Mouse (Mus musculus) bone marrow macrophage, adult 2 months (primary cell): ENCODE measurements around the gene Col18a1.

Experiments used
- CTCF ChIP-seq: IDR thresholded peaks from 2 replicates; pipeline ENCODE4 v1.5.1; 2012; ENCODE audit warnings: low read depth, mild to moderate bottlenecking, low read length, moderate library complexity
- POLR2A ChIP-seq: IDR thresholded peaks from 2 replicates; pipeline ENCODE4 v1.6.1; 2012; ENCODE audit warnings: mild to moderate bottlenecking, low read depth, low read length, borderline replicate concordance

- TF ChIP-seq CTCF = no peak
- no peak for TF ChIP-seq POLR2A
Observed at GRCm38 (mm10) chr10:77211116-77211570, 44.8 kb upstream of the Col18a1 start.
